Mouse (Mus musculus) layer of hippocampus, postnatal 36 days (tissue): Measurements from ENCODE around the gene Timm13. TPM values are rescaled to one million over a fixed set of nuclear protein-coding genes. Genes with fewer than 3 reads are reported as not detected.
A peak's percentile ranks its signal among the peaks of the same experiment; 100 is the strongest.

Experiments
- DNase-seq, 2 experiments: peaks; one replicate each; pipeline ENCODE4 v3.0.0; 2022
- total RNA-seq, 2 experiments: library from RNA; stranded (reverse); gene quantifications; 2 replicates each; pipeline ENCODE4 v1.2.3; 2021

The Timm13 gene
- total RNA-seq, 2 experiments from 2014 or later: 142 to 144 TPM

DNA sequence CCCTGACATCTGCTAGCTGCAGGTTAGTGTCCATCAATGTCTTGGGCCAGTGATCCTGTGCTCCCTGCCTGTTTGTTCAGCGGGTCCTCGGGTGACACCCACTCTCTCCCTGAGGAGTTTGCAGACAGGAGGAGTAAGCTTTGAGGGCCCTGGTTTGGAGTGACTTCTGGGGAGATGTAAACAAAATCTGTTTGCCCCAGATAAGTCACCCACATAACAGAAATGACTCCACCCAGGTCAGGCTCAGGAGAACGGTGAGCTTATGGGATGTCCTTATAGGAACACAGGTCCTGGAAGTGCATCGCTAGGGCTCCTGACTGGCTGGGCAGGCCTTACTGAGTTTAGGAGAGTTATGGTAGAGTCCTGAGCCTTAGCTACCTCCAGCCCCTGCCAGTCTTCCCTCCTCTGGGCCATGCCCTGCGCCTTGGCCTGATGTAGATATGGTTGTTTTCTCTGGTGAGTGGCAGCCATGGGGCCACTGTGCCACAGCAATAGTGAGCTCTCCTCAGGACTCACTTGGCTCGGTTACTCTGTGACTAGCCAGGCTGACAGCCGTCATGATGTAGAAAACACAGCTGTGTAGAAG is 42.3 kb downstream of the Timm13 start:
- no peak for DNase-seq

DNA sequence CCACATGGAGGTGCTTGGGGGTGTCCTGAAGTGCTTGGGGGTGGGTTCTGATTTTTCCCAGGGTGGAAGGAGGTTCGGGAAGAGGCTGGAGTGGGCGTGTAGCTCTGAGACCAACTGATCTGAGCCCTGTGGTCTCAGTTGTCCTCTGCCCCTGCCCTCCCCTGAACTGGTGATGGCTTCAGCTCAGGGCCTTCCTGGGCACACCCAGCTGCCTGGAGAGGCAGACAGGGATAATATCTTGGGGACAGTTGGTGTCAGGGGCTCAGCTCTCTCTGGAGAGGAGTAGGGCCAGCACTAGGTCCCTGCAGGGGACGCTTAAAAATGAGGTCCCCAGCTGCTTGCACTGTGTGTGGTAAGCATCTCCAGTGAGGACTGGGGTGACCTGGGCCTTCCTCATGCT is 42.9 kb downstream of the Timm13 start:
- no peak for DNase-seq

GRCm38 (mm10) chr10:80857386-80857785 is 43.4 kb downstream of the Timm13 start:
- no peak for DNase-seq

DNA sequence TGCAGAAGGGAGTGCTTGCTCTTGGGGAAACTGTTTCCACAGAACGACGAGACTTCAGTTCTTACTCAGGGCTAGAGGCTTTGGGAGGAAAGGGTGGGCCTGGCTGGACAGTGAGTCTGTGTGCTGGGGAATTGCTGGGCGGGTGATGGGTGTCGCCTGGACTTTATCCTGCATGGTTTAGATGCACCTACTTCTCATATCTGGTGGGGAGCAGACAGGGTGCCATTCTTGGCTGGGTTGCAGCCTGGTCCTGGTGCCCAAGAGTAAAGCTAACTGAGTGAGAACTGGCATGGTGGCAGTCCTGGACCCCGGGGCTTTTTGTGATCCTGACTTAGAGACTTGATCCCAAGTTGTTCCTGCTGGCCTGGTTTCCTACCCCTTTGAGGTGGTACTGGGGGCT is 43.9 kb downstream of the Timm13 start:
- no peak for DNase-seq

- no peak for DNase-seq
Measured at GRCm38 (mm10) chr10:80856267-80856666, 44.5 kb downstream of the Timm13 start.

- DNase-seq: no peak
Measured at GRCm38 (mm10) chr10:80855749-80856073, 45.1 kb downstream of the Timm13 start.

GRCm38 (mm10) chr10:80854913-80855748 is 45.6 kb downstream of the Timm13 start, which contains the start of the genes Lsm7 and Sppl2b:
Gene Lsm7, minus strand, starts transcription at chr10:80855209.
Gene Sppl2b, plus strand, starts transcription at chr10:80855275.
- peak; percentile 97 to 98 for DNase-seq

Other genes starting within 250 kb of the Timm13 start
- gene Btbd2, start 243.9 kb downstream of the Timm13 start, total RNA-seq: 100 to 1,000 TPM; 102 to 106 TPM
- 10 to 100 TPM; 44.7 to 52.3 TPM for gene Mknk2, start 222.9 kb downstream of the Timm13 start, total RNA-seq
- 10 to 100 TPM; 16.0 to 16.1 TPM for gene Mob3a, start 199.0 kb downstream of the Timm13 start, total RNA-seq
- gene Izumo4, start 198.8 kb downstream of the Timm13 start, total RNA-seq: 10 to 100 TPM; 49.7 to 57.0 TPM
- 100 to 1,000 TPM; 142 to 147 TPM for gene Ap3d1, start 158.7 kb downstream of the Timm13 start, total RNA-seq
- 10 to 100 TPM; 48.6 to 61.9 TPM for gene Dot1l, start 145.8 kb downstream of the Timm13 start, total RNA-seq
- gene Sf3a2, start 102.8 kb downstream of the Timm13 start, total RNA-seq: 10 to 100 TPM; 43.8 to 47.1 TPM
- gene Plekhj1, start 102.3 kb downstream of the Timm13 start, total RNA-seq: 10 to 100 TPM; 73.8 to 74.5 TPM
- gene Amh, start 95.7 kb downstream of the Timm13 start, total RNA-seq: 1 to 10 TPM; 3.9 to 4.2 TPM
- 1 to 10 TPM; 2.3 to 2.5 TPM for gene Jsrp1, start 87.5 kb downstream of the Timm13 start, total RNA-seq
- 100 to 1,000 TPM; 484 to 486 TPM for gene Oaz1, start 74.3 kb downstream of the Timm13 start, total RNA-seq
- 10 to 100 TPM; 40.1 to 47.7 TPM for gene Lingo3, start 56.9 kb downstream of the Timm13 start, total RNA-seq
- 10 to 100 TPM; 40.0 to 47.7 TPM for gene Lsm7, start 45.8 kb downstream of the Timm13 start, total RNA-seq
- 10 to 100 TPM; 56.0 to 67.0 TPM for gene Sppl2b, start 45.7 kb downstream of the Timm13 start, total RNA-seq
- under 1 TPM; 0.15 to 0.40 TPM for gene Tmprss9, start 29.1 kb downstream of the Timm13 start, total RNA-seq
- 10 to 100 TPM; 19.6 to 19.7 TPM for gene Lmnb2, start 17.3 kb upstream of the Timm13 start, total RNA-seq
- gene Gadd45b, start 29.1 kb upstream of the Timm13 start, total RNA-seq: 10 to 100 TPM; 17.7 to 19.1 TPM
- gene Gng7, start 114.0 kb upstream of the Timm13 start, total RNA-seq: 100 to 1,000 TPM; 161 to 175 TPM
- gene Diras1, start 124.7 kb upstream of the Timm13 start, total RNA-seq: 10 to 100 TPM; 96.5 to 98.1 TPM
- gene Slc39a3, start 136.5 kb upstream of the Timm13 start, total RNA-seq: 10 to 100 TPM; 69.6 to 71.4 TPM
- 100 to 1,000 TPM; 174 to 175 TPM for gene Sgta, start 159.2 kb upstream of the Timm13 start, total RNA-seq
- gene Thop1, start 169.1 kb upstream of the Timm13 start, total RNA-seq: 10 to 100 TPM; 48.9 to 55.3 TPM
- gene Creb3l3, start 197.9 kb upstream of the Timm13 start, total RNA-seq: under 1 TPM; 0.52 to 0.71 TPM
- gene Map2k2, start 204.9 kb upstream of the Timm13 start, total RNA-seq: 100 to 1,000 TPM; 132 to 141 TPM
- 100 to 1,000 TPM; 109 to 116 TPM for gene Zbtb7a, start 234.3 kb upstream of the Timm13 start, total RNA-seq